Mouse (Mus musculus) kidney, adult 2 months (tissue): ENCODE results near the gene Prkg1. TPM values are rescaled to one million over a fixed set of nuclear protein-coding genes. Genes with fewer than 3 reads are reported as not detected.
A peak's percentile ranks its signal among the peaks of the same experiment; 100 is the strongest.

Experiments
- DNase-seq: peaks from one replicate; pipeline ENCODE4 v3.0.0; 2021
- H3K27ac ChIP-seq: fragments of 200-500 bp; 2 replicates; pipeline ENCODE4 v1.5.1; 2012; ENCODE audit warnings: low read depth, low read length, control low read depth, inconsistent platforms; ENCODE audit not compliant: insufficient read depth
- H3K27me3 ChIP-seq: fragments of 200-500 bp; replicated peaks from 2 replicates; pipeline ENCODE4 v1.6.1; 2012; ENCODE audit warnings: mild to moderate bottlenecking, moderate library complexity, low read length, inconsistent platforms; ENCODE audit not compliant: control insufficient read depth, insufficient read depth
- H3K36me3 ChIP-seq: fragments of 200-500 bp; 2 replicates; pipeline ENCODE4 v1.6.1; 2012; ENCODE audit warnings: mild to moderate bottlenecking, moderate library complexity, low read length, inconsistent platforms; ENCODE audit not compliant: control insufficient read depth, insufficient read depth
- H3K4me1 ChIP-seq: fragments of 200-500 bp; 2 replicates; pipeline ENCODE4 v1.6.1; 2011; ENCODE audit warnings: low read length; ENCODE audit not compliant: control insufficient read depth, insufficient read depth
- H3K4me3 ChIP-seq: fragments of 200-500 bp; 2 replicates; pipeline ENCODE4 v1.5.1; 2011; ENCODE audit warnings: mild to moderate bottlenecking, low read depth, low read length, control low read depth; ENCODE audit not compliant: insufficient read depth
- CTCF ChIP-seq: fragments of 200-500 bp; conservative IDR thresholded peaks from 2 replicates; pipeline ENCODE4 v1.5.1; 2011; ENCODE audit warnings: low read depth, mild to moderate bottlenecking, control low read depth, low read length, moderate library complexity, mixed read lengths; ENCODE audit not compliant: insufficient read depth, insufficient read length
- POLR2A ChIP-seq: fragments of 200-500 bp; IDR thresholded peaks from one replicate; pipeline ENCODE4 v1.6.1; 2011; ENCODE audit warnings: low read depth, low read length, control low read depth
- WGBS: fragments of 180-500 bp; shearing (Covaris S2); methylation state at CpG from one replicate; pipeline ENCODE4 v1.1.7; 2018; 5-methylcytosine and 5-hydroxymethylcytosine counted together
- polyA plus RNA-seq: library from polyadenylated mRNA; depleted of rRNA; stranded (reverse); fragments of >200 nt; gene quantifications from 2 replicates; pipeline ENCODE4 v1.2.3, GENCODE M21; 2012

Prkg1 gene
- polyA plus RNA-seq, 1 experiment = 1.7 TPM

GRCm38 (mm10) chr19:30889851-30890250, 875.0 kb downstream of the Prkg1 start:
- H3K36me3 ChIP-seq = no peaks in the 10 kb centered on the region
- H3K4me3 ChIP-seq = no peak overlapping the region
- H3K27ac ChIP-seq = no peak overlapping the region
- WGBS = 54% methylated on average over 3 of the region's 3 CpGs
- no peaks in the 10 kb centered on the region for H3K4me1 ChIP-seq
- 0 out of 2 replicates have a peak, but pooled peaks cover 1% of the 10 kb centered on the region for H3K27me3 ChIP-seq
- TF ChIP-seq POLR2A (no peak), CTCF (no peak)
- DNase-seq = no peak

- DNase-seq = no peak
- 52% methylated on average over 4 of the region's 4 CpGs for WGBS
- no peaks in the 10 kb centered on the region for H3K36me3 ChIP-seq
- no peaks in the 10 kb centered on the region for H3K27me3 ChIP-seq
- no peak overlapping the region for H3K27ac ChIP-seq
- no peaks in the 10 kb centered on the region for H3K4me1 ChIP-seq
- H3K4me3 ChIP-seq = no peak overlapping the region
- TF ChIP-seq POLR2A (no peak), CTCF (no peak)
Measured at GRCm38 (mm10) chr19:30861441-30861840, 903.4 kb downstream of the Prkg1 start.

- no peak overlapping the region for H3K4me3 ChIP-seq
- no peak for DNase-seq
- H3K36me3 ChIP-seq = no peaks in the 10 kb centered on the region
- H3K27me3 ChIP-seq = no peaks in the 10 kb centered on the region; the same call in 1 of the 2 replicates
- TF ChIP-seq POLR2A (no peak), CTCF (no peak)
- no peaks in the 10 kb centered on the region for H3K4me1 ChIP-seq
- 97% methylated on average over 4 of the region's 4 CpGs for WGBS
- no peak overlapping the region for H3K27ac ChIP-seq
Measured at GRCm38 (mm10) chr19:30851023-30851422, 913.8 kb downstream of the Prkg1 start.

- peak; percentile 15 for DNase-seq
- TF ChIP-seq POLR2A (no peak), CTCF (no peak)
- 39% methylated on average over 4 of the region's 4 CpGs for WGBS
Measured at GRCm38 (mm10) chr19:30844916-30845315, 919.9 kb downstream of the Prkg1 start.

GRCm38 (mm10) chr19:30843637-30844036, 921.2 kb downstream of the Prkg1 start:
- Histone ChIP-seq H3K27me3 (no peaks in the 10 kb centered on the region), H3K27ac (no peak overlapping the region), H3K4me1 (no peaks in the 10 kb centered on the region), H3K4me3 (no peak overlapping the region), H3K36me3 (no peaks in the 10 kb centered on the region)
- 81% methylated on average over 4 of the region's 4 CpGs for WGBS
- DNase-seq = no peak
- TF ChIP-seq POLR2A = no peak
- no peak for TF ChIP-seq CTCF

More at GRCm38 (mm10) chr19:30844916-30845315, 919.9 kb downstream of the Prkg1 start:
- no peak overlapping the region for H3K4me3 ChIP-seq
- no peaks in the 10 kb centered on the region for H3K4me1 ChIP-seq
- no peak overlapping the region for H3K27ac ChIP-seq
- no peaks in the 10 kb centered on the region; the same call in 1 of the 2 replicates for H3K27me3 ChIP-seq
- no peaks in the 10 kb centered on the region for H3K36me3 ChIP-seq

GRCm38 (mm10) chr19:30843052-30843564, 921.7 kb downstream of the Prkg1 start:
- Histone ChIP-seq H3K27me3 (no peaks in the 10 kb centered on the region), H3K4me1 (no peaks in the 10 kb centered on the region), H3K27ac (no peak overlapping the region), H3K36me3 (no peaks in the 10 kb centered on the region), H3K4me3 (no peak overlapping the region)
- no peak for TF ChIP-seq POLR2A
- 0 out of 2 replicates have a peak, but pooled peaks have one; percentile 14 for TF ChIP-seq CTCF
- WGBS = 2% methylated on average over 4 of the region's 4 CpGs
- DNase-seq = peak; percentile 74

GRCm38 (mm10) chr19:30842640-30843039, 922.2 kb downstream of the Prkg1 start:
- WGBS = 14% methylated on average over 1 of the region's 1 CpGs
- no peaks in the 10 kb centered on the region for H3K36me3 ChIP-seq
- no peaks in the 10 kb centered on the region for H3K4me1 ChIP-seq
- H3K27me3 ChIP-seq = no peaks in the 10 kb centered on the region
- no peak overlapping the region for H3K4me3 ChIP-seq
- H3K27ac ChIP-seq = no peak overlapping the region
- no peak for TF ChIP-seq POLR2A
- TF ChIP-seq CTCF = no peak
- DNase-seq = no peak

GRCm38 (mm10) chr19:30833045-30833651, 931.7 kb downstream of the Prkg1 start:
- no peaks in the 10 kb centered on the region for H3K27me3 ChIP-seq
- no peaks in the 10 kb centered on the region for H3K4me1 ChIP-seq
- H3K36me3 ChIP-seq = no peaks in the 10 kb centered on the region
- WGBS = 57% methylated on average over 1 of the region's 1 CpGs
- no peak for DNase-seq
- no peak overlapping the region for H3K27ac ChIP-seq
- TF ChIP-seq POLR2A (no peak), CTCF (no peak)
- H3K4me3 ChIP-seq = no peak overlapping the region
